Mouse (Mus musculus): ENCODE measurements at regions not wholly inside any gene's neighbourhood (a gene's known extent, or its start where the extent isn't known, plus 50 kb on each side); places are given as distances from the start of the nearest gene placed in this dataset.

- 49% methylated on average over 11 of the region's 11 CpGs for WGBS
- H3K4me1 ChIP-seq (ENCODE audit: control insufficient read depth in 2 of 2, insufficient read depth in 2 of 2, low read length in 2 of 2), result peaks cover 7 to 9% of the 10 kb centered on the region in 2 experiments; a peak in 3 of 4 replicates
- no peaks in the 10 kb centered on the region for H3K9me3 ChIP-seq (ENCODE audit: control insufficient read depth, low read length)
- H3K27me3 ChIP-seq (ENCODE audit: control insufficient read depth, insufficient read depth, low read length), result no peaks in the 10 kb centered on the region
- H3K9ac ChIP-seq (ENCODE audit: low read length), result no peak overlapping the region
- no peak overlapping the region for H3K4me3 ChIP-seq (ENCODE audit: control insufficient read depth in 1 of 2, insufficient read depth in 1 of 2, low read depth in 1 of 2, low read length in 2 of 2)
- no peak overlapping the region for H3K27ac ChIP-seq (replicated peaks in 1 of 2; ENCODE audit: control insufficient read depth in 1 of 2, insufficient read depth in 1 of 2, low read depth in 2 of 2, low read length in 2 of 2)
- H3K4me2 ChIP-seq (ENCODE audit: low read length), result no peak overlapping the region
- no peaks in the 10 kb centered on the region for H3K36me3 ChIP-seq (ENCODE audit: control insufficient read depth, insufficient read depth, low read length)
- ATAC-seq (ENCODE audit: insufficient number of reproducible peaks, insufficient read depth, low FRiP score, low read depth), result no peak
These were observed 138.4 kb downstream of the Utp6 start for GRCm38 (mm10) chr11:79823631-79824310.

- no peak overlapping the region for H3K4me2 ChIP-seq (ENCODE audit: low read length)
- WGBS, result 87% methylated on average over 5 of the region's 5 CpGs
- no peak overlapping the region for H3K27ac ChIP-seq (replicated peaks in 1 of 2; ENCODE audit: control insufficient read depth in 1 of 2, insufficient read depth in 1 of 2, low read depth in 2 of 2, low read length in 2 of 2)
- no peak overlapping the region for H3K4me3 ChIP-seq (ENCODE audit: control insufficient read depth in 1 of 2, insufficient read depth in 1 of 2, low read depth in 1 of 2, low read length in 2 of 2)
- no peak overlapping the region for H3K9ac ChIP-seq (ENCODE audit: low read length)
- no peaks in the 10 kb centered on the region for H3K27me3 ChIP-seq (ENCODE audit: control insufficient read depth, insufficient read depth, low read length)
- H3K36me3 ChIP-seq (ENCODE audit: control insufficient read depth, insufficient read depth, low read length), result no peaks in the 10 kb centered on the region
- H3K4me1 ChIP-seq (ENCODE audit: control insufficient read depth in 2 of 2, insufficient read depth in 2 of 2, low read length in 2 of 2), result peaks cover 7 to 9% of the 10 kb centered on the region in 2 experiments; a peak in 3 of 4 replicates
- no peaks in the 10 kb centered on the region for H3K9me3 ChIP-seq (ENCODE audit: control insufficient read depth, low read length)
- no peak for ATAC-seq (ENCODE audit: insufficient number of reproducible peaks, insufficient read depth, low FRiP score, low read depth)
These were observed 140.2 kb downstream of the Utp6 start for GRCm38 (mm10) chr11:79821986-79822385.

- Histone ChIP-seq H3K27me3 (ENCODE audit: control insufficient read depth, insufficient read depth, low read length) (no peaks in the 10 kb centered on the region), H3K4me3 (ENCODE audit: control insufficient read depth in 1 of 2, insufficient read depth in 1 of 2, low read depth in 1 of 2, low read length in 2 of 2) (no peak overlapping the region), H3K4me2 (ENCODE audit: low read length) (no peak overlapping the region), H3K9ac (ENCODE audit: low read length) (no peak overlapping the region), H3K36me3 (ENCODE audit: control insufficient read depth, insufficient read depth, low read length) (no peaks in the 10 kb centered on the region), H3K4me1 (ENCODE audit: control insufficient read depth in 2 of 2, insufficient read depth in 2 of 2, low read length in 2 of 2) (no peaks in the 10 kb centered on the region), H3K27ac (replicated peaks in 1 of 2; ENCODE audit: control insufficient read depth in 1 of 2, insufficient read depth in 1 of 2, low read depth in 2 of 2, low read length in 2 of 2) (no peak overlapping the region), H3K9me3 (ENCODE audit: control insufficient read depth, low read length) (peaks cover 11% of the 10 kb centered on the region)
- no peak for ATAC-seq (ENCODE audit: insufficient number of reproducible peaks, insufficient read depth, low FRiP score, low read depth)
- 89% methylated on average over 3 of the region's 3 CpGs for WGBS
These were observed 147.0 kb downstream of the Utp6 start for GRCm38 (mm10) chr11:79815156-79815555.

- Histone ChIP-seq H3K36me3 (ENCODE audit: control insufficient read depth, insufficient read depth, low read length) (no peaks in the 10 kb centered on the region), H3K4me1 (ENCODE audit: control insufficient read depth in 2 of 2, insufficient read depth in 2 of 2, low read length in 2 of 2) (peaks cover 14 to 15% of the 10 kb centered on the region in 2 experiments), H3K4me3 (ENCODE audit: control insufficient read depth in 1 of 2, insufficient read depth in 1 of 2, low read depth in 1 of 2, low read length in 2 of 2) (no peak overlapping the region), H3K4me2 (ENCODE audit: low read length) (0 out of 2 replicates have a peak overlapping the region, but pooled peaks have one; percentile 27), H3K9ac (ENCODE audit: low read length) (no peak overlapping the region), H3K9me3 (ENCODE audit: control insufficient read depth, low read length) (0 out of 2 replicates have a peak, but pooled peaks cover 5% of the 10 kb centered on the region), H3K27me3 (ENCODE audit: control insufficient read depth, insufficient read depth, low read length) (no peaks in the 10 kb centered on the region), H3K27ac (replicated peaks in 1 of 2; ENCODE audit: control insufficient read depth in 1 of 2, insufficient read depth in 1 of 2, low read depth in 2 of 2, low read length in 2 of 2) (no peak overlapping the region; a peak in 1 of 4 replicates)
- no peak for ATAC-seq (ENCODE audit: insufficient number of reproducible peaks, insufficient read depth, low FRiP score, low read depth)
- 46% methylated on average over 17 of the region's 17 CpGs for WGBS
These were observed 155.2 kb downstream of the Utp6 start for GRCm38 (mm10) chr11:79806911-79807466.

GRCm38 (mm10) chr11:79806417-79806816 is 155.8 kb downstream of the Utp6 start:
- no peak overlapping the region for H3K4me2 ChIP-seq (ENCODE audit: low read length)
- no peaks in the 10 kb centered on the region for H3K36me3 ChIP-seq (ENCODE audit: control insufficient read depth, insufficient read depth, low read length)
- peaks cover 14 to 15% of the 10 kb centered on the region in 2 experiments for H3K4me1 ChIP-seq (ENCODE audit: control insufficient read depth in 2 of 2, insufficient read depth in 2 of 2, low read length in 2 of 2)
- no peak overlapping the region for H3K9ac ChIP-seq (ENCODE audit: low read length)
- no peak for ATAC-seq (ENCODE audit: insufficient number of reproducible peaks, insufficient read depth, low FRiP score, low read depth)
- H3K9me3 ChIP-seq (ENCODE audit: control insufficient read depth, low read length), result 0 out of 2 replicates have a peak, but pooled peaks cover 5% of the 10 kb centered on the region
- H3K4me3 ChIP-seq (ENCODE audit: control insufficient read depth in 1 of 2, insufficient read depth in 1 of 2, low read depth in 1 of 2, low read length in 2 of 2), result no peak overlapping the region
- 65% methylated on average over 10 of the region's 10 CpGs for WGBS
- no peaks in the 10 kb centered on the region for H3K27me3 ChIP-seq (ENCODE audit: control insufficient read depth, insufficient read depth, low read length)
- peak overlapping the region; percentile 14 to 38; a peak in 2 of 4 replicates for H3K27ac ChIP-seq (replicated peaks in 1 of 2; ENCODE audit: control insufficient read depth in 1 of 2, insufficient read depth in 1 of 2, low read depth in 2 of 2, low read length in 2 of 2)

- no peak for ATAC-seq (ENCODE audit: insufficient number of reproducible peaks, insufficient read depth, low FRiP score, low read depth)
- no peak overlapping the region for H3K4me2 ChIP-seq (ENCODE audit: low read length)
These were observed 156.2 kb downstream of the Utp6 start for GRCm38 (mm10) chr11:79805981-79806415.

GRCm38 (mm10) chr11:79803971-79804370 is 158.2 kb downstream of the Utp6 start:
- Histone ChIP-seq H3K36me3 (ENCODE audit: control insufficient read depth, insufficient read depth, low read length) (no peaks in the 10 kb centered on the region), H3K9me3 (ENCODE audit: control insufficient read depth, low read length) (0 out of 2 replicates have a peak, but pooled peaks cover 5% of the 10 kb centered on the region), H3K4me1 (ENCODE audit: control insufficient read depth in 2 of 2, insufficient read depth in 2 of 2, low read length in 2 of 2) (peaks cover 14 to 15% of the 10 kb centered on the region in 2 experiments), H3K4me2 (ENCODE audit: low read length) (no peak overlapping the region), H3K4me3 (ENCODE audit: control insufficient read depth in 1 of 2, insufficient read depth in 1 of 2, low read depth in 1 of 2, low read length in 2 of 2) (no peak overlapping the region), H3K27ac (replicated peaks in 1 of 2; ENCODE audit: control insufficient read depth in 1 of 2, insufficient read depth in 1 of 2, low read depth in 2 of 2, low read length in 2 of 2) (no peak overlapping the region), H3K27me3 (ENCODE audit: control insufficient read depth, insufficient read depth, low read length) (no peaks in the 10 kb centered on the region), H3K9ac (ENCODE audit: low read length) (no peak overlapping the region)
- 66% methylated on average over 2 of the region's 2 CpGs for WGBS
- no peak for ATAC-seq (ENCODE audit: insufficient number of reproducible peaks, insufficient read depth, low FRiP score, low read depth)

More at GRCm38 (mm10) chr11:79805981-79806415, 156.2 kb downstream of the Utp6 start:
- no peaks in the 10 kb centered on the region for H3K27me3 ChIP-seq (ENCODE audit: control insufficient read depth, insufficient read depth, low read length)
- H3K36me3 ChIP-seq (ENCODE audit: control insufficient read depth, insufficient read depth, low read length), result no peaks in the 10 kb centered on the region
- H3K9ac ChIP-seq (ENCODE audit: low read length), result no peak overlapping the region
- H3K27ac ChIP-seq (replicated peaks in 1 of 2; ENCODE audit: control insufficient read depth in 1 of 2, insufficient read depth in 1 of 2, low read depth in 2 of 2, low read length in 2 of 2), result peak overlapping the region; percentile 14 to 61; a peak in 3 of 4 replicates
- WGBS, result 36% methylated on average over 10 of the region's 10 CpGs
- no peak overlapping the region for H3K4me3 ChIP-seq (ENCODE audit: control insufficient read depth in 1 of 2, insufficient read depth in 1 of 2, low read depth in 1 of 2, low read length in 2 of 2)
- 0 out of 2 replicates have a peak, but pooled peaks cover 5% of the 10 kb centered on the region for H3K9me3 ChIP-seq (ENCODE audit: control insufficient read depth, low read length)
- peaks cover 14 to 15% of the 10 kb centered on the region in 2 experiments for H3K4me1 ChIP-seq (ENCODE audit: control insufficient read depth in 2 of 2, insufficient read depth in 2 of 2, low read length in 2 of 2)

All from heart, embryonic 14.5 days (tissue).